Mouse (Mus musculus): ENCODE measurements around the gene Pparg.
A peak's percentile ranks its signal among the peaks of the same experiment; 100 is the strongest.

Pparg gene

GRCm38 (mm10) chr6:115506425-115506824, 145.7 kb downstream of the Pparg start:
- DNase-seq (ENCODE audit: low spot score in 2 of 2), result no peak

- DNase-seq (ENCODE audit: low spot score in 2 of 2), result no peak
These were observed 150.7 kb downstream of the Pparg start for GRCm38 (mm10) chr6:115511447-115511846.

- DNase-seq (ENCODE audit: low spot score in 2 of 2), result no peak
These were observed 152.5 kb downstream of the Pparg start for GRCm38 (mm10) chr6:115513207-115513606.

- no peak for DNase-seq (ENCODE audit: low spot score in 2 of 2)
These were observed 157.2 kb downstream of the Pparg start for GRCm38 (mm10) chr6:115517904-115518303.

- DNase-seq (ENCODE audit: low spot score in 2 of 2), result no peak
These were observed 157.6 kb downstream of the Pparg start for GRCm38 (mm10) chr6:115518352-115518751.

GRCm38 (mm10) chr6:115519275-115519699, 158.5 kb downstream of the Pparg start:
- DNase-seq (ENCODE audit: low spot score in 2 of 2), result peak in 1 of 2 experiments; percentile 49

- DNase-seq (ENCODE audit: low spot score in 2 of 2), result no peak
These were observed 161.2 kb downstream of the Pparg start for GRCm38 (mm10) chr6:115521923-115522322.

- no peak for DNase-seq (ENCODE audit: low spot score in 2 of 2)
These were observed 162.0 kb downstream of the Pparg start for GRCm38 (mm10) chr6:115522691-115523146.

GRCm38 (mm10) chr6:115523201-115523600, 162.4 kb downstream of the Pparg start:
- DNase-seq (ENCODE audit: low spot score in 2 of 2), result no peak

GRCm38 (mm10) chr6:115524449-115524990, 163.8 kb downstream of the Pparg start:
- no peak for DNase-seq (ENCODE audit: low spot score in 2 of 2)

- no peak for DNase-seq (ENCODE audit: low spot score in 2 of 2)
These were observed 166.7 kb downstream of the Pparg start for GRCm38 (mm10) chr6:115527418-115527817.

- no peak for DNase-seq (ENCODE audit: low spot score in 2 of 2)
These were observed 167.6 kb downstream of the Pparg start for GRCm38 (mm10) chr6:115528372-115528771.

- DNase-seq (ENCODE audit: low spot score in 2 of 2), result no peak
These were observed 173.9 kb downstream of the Pparg start for GRCm38 (mm10) chr6:115534617-115535016.

GRCm38 (mm10) chr6:115536169-115536568, 175.4 kb downstream of the Pparg start:
- no peak for DNase-seq (ENCODE audit: low spot score in 2 of 2)

- peak; percentile 64 to 73 for DNase-seq (ENCODE audit: low spot score in 2 of 2)
These were observed 178.1 kb downstream of the Pparg start for GRCm38 (mm10) chr6:115538645-115539429.
